Mouse (Mus musculus): ENCODE data around the gene Fam193b.
"Not testable (repeated sequence)": the region's sequence is repeated elsewhere in the genome, so short reads cannot be mapped to it uniquely, and the experiment has no call there.

GRCm38 (mm10) chr13:55576872-55577271 is 6.0 kb upstream of the Fam193b start:
- TF ChIP-seq CTCF, EP300 (IDR thresholded peaks at IDR 0.05; ENCODE audit: low read depth): not testable (repeated sequence)
